Mouse (Mus musculus) ES-Bruce4 (cell line): ENCODE data around the gene Kifc3.

ENCODE experiments used
- CTCF ChIP-seq: IDR thresholded peaks from one replicate; pipeline ENCODE4 v1.8.1; 2011; ENCODE audit warnings: low read depth, low read length
- EP300 ChIP-seq: IDR thresholded peaks from 2 replicates; pipeline ENCODE4 v1.6.1; 2011; ENCODE audit warnings: low read depth, low read length; ENCODE audit not compliant: insufficient read depth

GRCm38 (mm10) chr8:95075504-95075903, 127.1 kb downstream of the Kifc3 start:
- TF ChIP-seq EP300, result no peak
- no peak for TF ChIP-seq CTCF
